ENCODE assay signal across 29 mouse cellular contexts in the genomic region with DNA sequence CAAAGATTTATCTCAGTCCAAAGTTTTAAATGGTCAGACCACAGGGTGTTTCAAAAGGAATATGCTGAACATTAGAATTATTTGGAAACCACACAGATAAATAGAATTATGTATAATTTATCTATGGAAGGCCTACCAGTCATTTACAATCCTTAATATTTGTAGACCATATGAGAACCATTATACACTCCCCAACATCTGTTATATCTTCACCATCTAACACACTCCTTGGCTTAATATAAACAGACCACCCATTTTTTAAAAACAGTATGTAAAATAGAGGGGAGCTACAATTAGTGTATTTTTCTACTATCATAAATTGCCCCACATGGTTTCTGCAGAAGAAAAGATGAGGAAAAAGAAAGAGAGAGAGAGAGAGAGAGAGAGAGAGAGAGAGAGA.
"Had no signal": no experiment of that assay in that cellular context is flagged by ENCODE, and none has a peak within 500 bp of the region (broad histone marks: within the 10 kb centered on the region; RNA-seq: fewer than 3 reads in every experiment).

No protein-coding gene starts in this region.

- H3K27me3 ChIP-seq: limb, embryonic 12.5 days; limb, embryonic 13.5 days; limb, embryonic 15.5 days; liver, embryonic 12.5 days; liver, embryonic 13.5 days; liver, embryonic 15.5 days; lung, embryonic 15.5 days; megakaryocyte, embryonic 14.5 days; midbrain, embryonic 12.5 days; midbrain, embryonic 13.5 days; midbrain, embryonic 15.5 days; neural tube, embryonic 12.5 days had no signal

- H3K4me3 ChIP-seq: left cerebral cortex, adult 2 months; limb, embryonic 10.5 days; limb, embryonic 12.5 days; limb, embryonic 13.5 days; limb, embryonic 15.5 days; liver, embryonic 12.5 days; liver, embryonic 13.5 days; liver, embryonic 15.5 days; lung, embryonic 15.5 days; megakaryocyte, embryonic 14.5 days; midbrain, embryonic 10.5 days; midbrain, embryonic 12.5 days; midbrain, embryonic 13.5 days; midbrain, embryonic 15.5 days; myocyte; neural tube, embryonic 12.5 days had no signal

- H3K4me2 ChIP-seq: limb, embryonic 12.5 days; limb, embryonic 13.5 days; limb, embryonic 15.5 days; liver, embryonic 11.5 days; liver, embryonic 12.5 days; liver, embryonic 13.5 days; liver, embryonic 15.5 days; lung, embryonic 15.5 days; midbrain, embryonic 11.5 days; midbrain, embryonic 12.5 days; midbrain, embryonic 13.5 days; midbrain, embryonic 15.5 days; neural tube, embryonic 12.5 days had no signal

- H3K36me3 ChIP-seq: limb, embryonic 10.5 days; limb, embryonic 12.5 days; limb, embryonic 13.5 days; limb, embryonic 15.5 days; liver, embryonic 12.5 days; liver, embryonic 13.5 days; liver, embryonic 15.5 days; lung, embryonic 15.5 days; midbrain, embryonic 10.5 days; midbrain, embryonic 12.5 days; midbrain, embryonic 13.5 days; midbrain, embryonic 15.5 days; neural tube, embryonic 12.5 days had no signal

- H3K27ac ChIP-seq: left cerebral cortex, adult 2 months; limb, embryonic 10.5 days; limb, embryonic 12.5 days; limb, embryonic 13.5 days; limb, embryonic 15.5 days; liver, embryonic 12.5 days; liver, embryonic 13.5 days; liver, embryonic 14.5 days; liver, embryonic 15.5 days; lung, embryonic 15.5 days; macrophage; midbrain, embryonic 10.5 days; midbrain, embryonic 12.5 days; midbrain, embryonic 13.5 days; midbrain, embryonic 15.5 days; neural tube, embryonic 12.5 days had no signal

- H3K9ac ChIP-seq: limb, embryonic 12.5 days; limb, embryonic 13.5 days; limb, embryonic 15.5 days; liver, embryonic 12.5 days; liver, embryonic 13.5 days; liver, embryonic 14.5 days; liver, embryonic 15.5 days; liver, postnatal 0 days; lung, embryonic 15.5 days; midbrain, embryonic 12.5 days; midbrain, embryonic 13.5 days; midbrain, embryonic 15.5 days; neural tube, embryonic 12.5 days had no signal

- DNase-seq: left cerebral cortex, postnatal 4 days; liver; liver, embryonic 13.5 days; liver, postnatal 0 days; lung, adult 18-20 months; lung, adult 2 months; lung, postnatal 36 days; lung, postnatal 4 days had no signal

- ATAC-seq: liver, embryonic 12.5 days; liver, postnatal 0 days; lung, postnatal 0 days; midbrain, embryonic 13.5 days; midbrain, embryonic 16.5 days had no signal

- H3K4me1 ChIP-seq: limb, embryonic 10.5 days; limb, embryonic 12.5 days; limb, embryonic 13.5 days; limb, embryonic 15.5 days; liver, embryonic 12.5 days; liver, embryonic 13.5 days; liver, embryonic 15.5 days; lung, embryonic 15.5 days; megakaryocyte, embryonic 14.5 days; midbrain, embryonic 10.5 days; midbrain, embryonic 12.5 days; midbrain, embryonic 15.5 days; neural tube, embryonic 12.5 days had no signal

- H3K9me3 ChIP-seq: limb, embryonic 10.5 days; limb, embryonic 12.5 days; limb, embryonic 13.5 days; limb, embryonic 15.5 days; liver, embryonic 12.5 days; liver, embryonic 13.5 days; liver, embryonic 15.5 days; lung, embryonic 15.5 days; midbrain, embryonic 10.5 days; midbrain, embryonic 12.5 days; midbrain, embryonic 13.5 days; midbrain, embryonic 15.5 days; neural tube, embryonic 12.5 days had no signal
